In genomic region chr2:84840748-84841563, GRCm38 (mm10) we compare ENCODE assay signal across 9 mouse cellular contexts. TPM values are rescaled to one million over a fixed set of nuclear protein-coding genes. Genes with fewer than 3 reads are reported as not detected.
A peak's percentile ranks its signal among the peaks of the same experiment; 100 is the strongest.
DNase-seq lines count a peak whose midpoint lies in the region; ATAC-seq and TF ChIP-seq lines count a peak whose summit lies in the region.
"Had no signal": no experiment of that assay in that cellular context is flagged by ENCODE, and none has a peak within 500 bp of the region (broad histone marks: within the 10 kb centered on the region; RNA-seq: fewer than 3 reads in every experiment).

No protein-coding gene starts in this region.

- H3K9ac ChIP-seq in embryonic facial prominence, embryonic 14.5 days (ENCODE audit: low read depth, low read length), result peak overlapping the region; percentile 83
- peak overlapping the region; percentile 48 for H3K9ac ChIP-seq in intestine, postnatal 0 days (ENCODE audit: low read depth, low read length)
- peak overlapping the region; percentile 67 for H3K9ac ChIP-seq in neural tube, embryonic 13.5 days

- no peaks in the 10 kb centered on the region for H3K36me3 ChIP-seq in embryonic facial prominence, embryonic 14.5 days (ENCODE audit: control insufficient read depth, insufficient read depth, low read length)
- no peaks in the 10 kb centered on the region for H3K36me3 ChIP-seq in intestine, postnatal 0 days (ENCODE audit: control insufficient read depth, insufficient read depth)
- no peaks in the 10 kb centered on the region for H3K36me3 ChIP-seq in neural tube, embryonic 13.5 days

- H3K4me2 ChIP-seq in embryonic facial prominence, embryonic 14.5 days (ENCODE audit: low read depth, low read length), result peak overlapping the region; percentile 91
- peak overlapping the region; percentile 98 for H3K4me2 ChIP-seq in intestine, postnatal 0 days (replicated peaks; ENCODE audit: low read depth)
- peak overlapping the region; percentile 94 for H3K4me2 ChIP-seq in neural tube, embryonic 13.5 days

- peaks cover 3% of the 10 kb centered on the region; the same call in 1 of the 2 replicates for H3K4me1 ChIP-seq in lung, adult 2 months (ENCODE audit: control insufficient read depth, insufficient read depth, low read length)
- H3K4me1 ChIP-seq in embryonic facial prominence, embryonic 14.5 days (ENCODE audit: control insufficient read depth, insufficient read depth, low read length), result peaks cover 14% of the 10 kb centered on the region
- no peaks in the 10 kb centered on the region for H3K4me1 ChIP-seq in intestine, postnatal 0 days (replicated peaks; ENCODE audit: control insufficient read depth, insufficient read depth, low read length)
- peaks cover 24% of the 10 kb centered on the region for H3K4me1 ChIP-seq in neural tube, embryonic 13.5 days (replicated peaks)

- H3K4me3 ChIP-seq in lung, adult 2 months (replicated peaks; ENCODE audit: extremely low read depth, low read depth, low read length), result peak overlapping the region; percentile 32
- peak overlapping the region; percentile 66 for H3K4me3 ChIP-seq in embryonic facial prominence, embryonic 14.5 days (ENCODE audit: low read depth, low read length)
- peak overlapping the region; percentile 48 for H3K4me3 ChIP-seq in intestine, postnatal 0 days (ENCODE audit: low read depth, low read length)
- peak overlapping the region; percentile 49 for H3K4me3 ChIP-seq in neural tube, embryonic 13.5 days

- ATAC-seq in embryonic facial prominence, embryonic 14.5 days (ENCODE audit: low read depth), result no peak
- ATAC-seq in intestine, postnatal 0 days, result peak; percentile 12; the same call in 1 of the 2 replicates
- ATAC-seq in neural tube, embryonic 13.5 days (ENCODE audit: low read depth), result peak; percentile 49; the same call in 1 of the 2 replicates
- ATAC-seq in CD4-positive, CD25-positive, alpha-beta regulatory T cell, adult 4 months, result no peak
- ATAC-seq in cerebellum, adult (ENCODE audit: insufficient number of reproducible peaks, low FRiP score, low TSS enrichment), result no peak

- 0 out of 2 replicates have a peak, but pooled peaks cover 6% of the 10 kb centered on the region for H3K27me3 ChIP-seq in embryonic facial prominence, embryonic 14.5 days (replicated peaks; ENCODE audit: control insufficient read depth, insufficient read depth, low read length)
- H3K27me3 ChIP-seq in intestine, postnatal 0 days (replicated peaks; ENCODE audit: control insufficient read depth, insufficient read depth, low read length), result no peaks in the 10 kb centered on the region
- H3K27me3 ChIP-seq in neural tube, embryonic 13.5 days, result peaks cover 51% of the 10 kb centered on the region

- 16% methylated on average over 17 of the region's 17 CpGs for WGBS in lung, adult 2 months
- 7% methylated on average over 17 of the region's 17 CpGs for WGBS in embryonic facial prominence, embryonic 14.5 days
- WGBS in intestine, postnatal 0 days, result 6% methylated on average over 17 of the region's 17 CpGs
- 9% methylated on average over 17 of the region's 17 CpGs for WGBS in neural tube, embryonic 13.5 days

- peak overlapping the region; percentile 88 for H3K27ac ChIP-seq in embryonic facial prominence, embryonic 14.5 days (replicated peaks; ENCODE audit: low read depth, low read length)
- H3K27ac ChIP-seq in intestine, postnatal 0 days (ENCODE audit: low read depth, low read length), result peak overlapping the region; percentile 15; the same call in 1 of the 2 replicates
- H3K27ac ChIP-seq in neural tube, embryonic 13.5 days (replicated peaks), result 0 out of 2 replicates have a peak overlapping the region, but pooled peaks have one; percentile 7

- no peak for DNase-seq in lung, adult 2 months
- DNase-seq in lung, postnatal 36 days, result no peak
- DNase-seq in embryonic facial prominence, embryonic 14.5 days (ENCODE audit: low spot score), result no peak
- DNase-seq in urinary bladder, postnatal 25 days (ENCODE audit: low spot score), result no peak

- TF ChIP-seq POLR2A in lung, adult 2 months (IDR thresholded peaks at IDR 0.05; ENCODE audit: borderline replicate concordance, extremely low read depth, low read depth, low read length), result no peak

- no peak for TF ChIP-seq CTCF in lung, adult 2 months (IDR thresholded peaks at IDR 0.05; ENCODE audit: insufficient read depth, low read length)
- TF ChIP-seq CTCF in intestine, postnatal 0 days (IDR thresholded peaks at IDR 0.05; ENCODE audit: low read depth), result no peak

- H3K9me3 ChIP-seq in embryonic facial prominence, embryonic 14.5 days (ENCODE audit: control insufficient read depth, low read length), result no peaks in the 10 kb centered on the region
- H3K9me3 ChIP-seq in intestine, postnatal 0 days (ENCODE audit: control insufficient read depth), result no peaks in the 10 kb centered on the region
- H3K9me3 ChIP-seq in neural tube, embryonic 13.5 days, result no peaks in the 10 kb centered on the region

RNA-seq across cellular contexts. Expression of gene Slc43a1, which starts 2.3 kb away (rescaled TPM):
- polyA plus RNA-seq in lung, adult 2 months (2012; rRNA removed), result 3.9 and 7.5 TPM in 2 replicates
- 14.3 and 17.0 TPM in 2 replicates for polyA plus RNA-seq in embryonic facial prominence, embryonic 14.5 days (2014; fragmentation: Nextera tagmentation; extraction: Ambion mirVana)
- 3.6 and 4.1 TPM in 2 replicates for polyA plus RNA-seq in intestine, postnatal 0 days (2015; fragmentation: Nextera tagmentation; extraction: Ambion mirVana)
- polyA plus RNA-seq in neural tube, embryonic 13.5 days (2015; fragmentation: Nextera tagmentation; extraction: Ambion mirVana), result 2.4 and 3.3 TPM in 2 replicates
- polyA plus RNA-seq in CD4-positive, CD25-positive, alpha-beta regulatory T cell, adult 4 months (2017; shearing (Covaris generic)), result 1 to 10 TPM; 3.8 to 4.7 TPM

RNA-seq across cellular contexts. Expression of gene Timm10, which starts 14.2 kb away (rescaled TPM):
- 20.2 and 25.1 TPM in 2 replicates for polyA plus RNA-seq in lung, adult 2 months (2012; rRNA removed)
- 55.5 and 55.7 TPM in 2 replicates for polyA plus RNA-seq in embryonic facial prominence, embryonic 14.5 days (2014; fragmentation: Nextera tagmentation; extraction: Ambion mirVana)
- polyA plus RNA-seq in intestine, postnatal 0 days (2015; fragmentation: Nextera tagmentation; extraction: Ambion mirVana), result 51.9 and 59.2 TPM in 2 replicates
- 52.9 and 56.0 TPM in 2 replicates for polyA plus RNA-seq in neural tube, embryonic 13.5 days (2015; fragmentation: Nextera tagmentation; extraction: Ambion mirVana)
- 10 to 100 TPM; 34.7 to 40.8 TPM for polyA plus RNA-seq in CD4-positive, CD25-positive, alpha-beta regulatory T cell, adult 4 months (2017; shearing (Covaris generic))

RNA-seq across cellular contexts. Expression of gene Smtnl1, which starts 18.5 kb away (rescaled TPM):
- 3.5 TPM in 1 of 2 replicates, not detected in the other for polyA plus RNA-seq in lung, adult 2 months (2012; rRNA removed)
- 0.48 and 1.6 TPM in 2 replicates for polyA plus RNA-seq in embryonic facial prominence, embryonic 14.5 days (2014; fragmentation: Nextera tagmentation; extraction: Ambion mirVana)
- 0.46 and 0.81 TPM in 2 replicates for polyA plus RNA-seq in intestine, postnatal 0 days (2015; fragmentation: Nextera tagmentation; extraction: Ambion mirVana)
- 0.17 TPM in 1 of 2 replicates, not detected in the other for polyA plus RNA-seq in neural tube, embryonic 13.5 days (2015; fragmentation: Nextera tagmentation; extraction: Ambion mirVana)
- polyA plus RNA-seq in CD4-positive, CD25-positive, alpha-beta regulatory T cell, adult 4 months (2017; shearing (Covaris generic)), result not detected
- polyA plus RNA-seq: brain, embryonic 14.5 days had no signal

RNA-seq across cellular contexts. Expression of gene Ube2l6, which starts 42.3 kb away (rescaled TPM):
- polyA plus RNA-seq in lung, adult 2 months (2012; rRNA removed), result 45.0 and 47.0 TPM in 2 replicates
- polyA plus RNA-seq in embryonic facial prominence, embryonic 14.5 days (2014; fragmentation: Nextera tagmentation; extraction: Ambion mirVana), result 44.5 and 48.2 TPM in 2 replicates
- polyA plus RNA-seq in intestine, postnatal 0 days (2015; fragmentation: Nextera tagmentation; extraction: Ambion mirVana), result 115 and 117 TPM in 2 replicates
- 17.4 and 18.3 TPM in 2 replicates for polyA plus RNA-seq in neural tube, embryonic 13.5 days (2015; fragmentation: Nextera tagmentation; extraction: Ambion mirVana)
- 100 to 1,000 TPM in 1 of 2 experiments, 10 to 100 TPM in 1; 89.3 to 121 TPM for polyA plus RNA-seq in CD4-positive, CD25-positive, alpha-beta regulatory T cell, adult 4 months (2017; shearing (Covaris generic))

RNA-seq across cellular contexts. Expression of gene Rtn4rl2, which starts 45.6 kb away (rescaled TPM):
- 2.7 and 9.7 TPM in 2 replicates for polyA plus RNA-seq in lung, adult 2 months (2012; rRNA removed)
- polyA plus RNA-seq in embryonic facial prominence, embryonic 14.5 days (2014; fragmentation: Nextera tagmentation; extraction: Ambion mirVana), result 2.5 and 3.4 TPM in 2 replicates
- 0.98 and 1.0 TPM in 2 replicates for polyA plus RNA-seq in intestine, postnatal 0 days (2015; fragmentation: Nextera tagmentation; extraction: Ambion mirVana)
- 6.8 and 7.1 TPM in 2 replicates for polyA plus RNA-seq in neural tube, embryonic 13.5 days (2015; fragmentation: Nextera tagmentation; extraction: Ambion mirVana)
- polyA plus RNA-seq in CD4-positive, CD25-positive, alpha-beta regulatory T cell, adult 4 months (2017; shearing (Covaris generic)), result not detected

Comparison
In these comparisons a context has a peak if more than half of its experiments do, and no peak if none do; other contexts are left out.
1. ATAC-seq: peak in intestine, postnatal 0 days (single experiment) and neural tube, embryonic 13.5 days (single experiment); none in embryonic facial prominence, embryonic 14.5 days (single experiment), CD4-positive, CD25-positive, alpha-beta regulatory T cell, adult 4 months (single experiment) and cerebellum, adult (single experiment).
2. H3K27ac ChIP-seq: peak in every context shown above with its lines; median percentile 88 in embryonic facial prominence, embryonic 14.5 days; 15 in intestine, postnatal 0 days; 7 in neural tube, embryonic 13.5 days.
3. Peak in every context shown above with its lines, with median percentiles within 50 percentile points of each other: H3K4me3 ChIP-seq, H3K4me2 ChIP-seq and H3K9ac ChIP-seq.